Mouse (Mus musculus) embryonic facial prominence, embryonic 15.5 days (tissue): ENCODE measurements around the gene Smbd1. TPM values are rescaled to one million over a fixed set of nuclear protein-coding genes. Genes with fewer than 3 reads are reported as not detected.

Experiments
- ATAC-seq: fragments of 200-750 bp; cut with Nextera tagmentation; 2 replicates; pipeline ENCODE4 v1.8.0; 2017; ENCODE audit warnings: low read depth, moderate TSS enrichment; ENCODE audit not compliant: insufficient number of reproducible peaks, low FRiP score, low TSS enrichment
- H3K27ac ChIP-seq: fragments of 300-500 bp; sonication (generic); replicated peaks from 2 replicates; pipeline ENCODE4 v1.5.1; 2015; ENCODE audit warnings: mild to moderate bottlenecking, inconsistent platforms
- H3K27me3 ChIP-seq: fragments of 300-500 bp; sonication (generic); 2 replicates; pipeline ENCODE4 v1.6.1; 2015; ENCODE audit warnings: inconsistent platforms
- H3K36me3 ChIP-seq: fragments of 300-500 bp; sonication (generic); 2 replicates; pipeline ENCODE4 v1.6.1; 2015; ENCODE audit warnings: mild to moderate bottlenecking, inconsistent platforms
- H3K4me1 ChIP-seq: fragments of 300-500 bp; sonication (generic); 2 replicates; pipeline ENCODE4 v1.6.1; 2015; ENCODE audit warnings: inconsistent platforms
- H3K4me2 ChIP-seq: fragments of 300-500 bp; sonication (generic); replicated peaks from 2 replicates; pipeline ENCODE4 v1.6.1; 2015; ENCODE audit warnings: mild to moderate bottlenecking, inconsistent platforms
- H3K4me3 ChIP-seq: fragments of 300-500 bp; sonication (generic); replicated peaks from 2 replicates; pipeline ENCODE4 v1.5.1; 2015; ENCODE audit warnings: mild to moderate bottlenecking, inconsistent platforms
- H3K9ac ChIP-seq: fragments of 300-500 bp; sonication (generic); 2 replicates; pipeline ENCODE4 v1.6.1; 2015; ENCODE audit warnings: inconsistent platforms
- H3K9me3 ChIP-seq: fragments of 300-500 bp; sonication (generic); replicated peaks from 2 replicates; pipeline ENCODE4 v1.6.1; 2016; ENCODE audit warnings: inconsistent platforms
- WGBS: fragments of 180-500 bp; shearing (Covaris S2); methylation state at CpG from one replicate; pipeline ENCODE4 v1.1.7; 2015; 5-methylcytosine and 5-hydroxymethylcytosine counted together
- polyA plus RNA-seq: library from polyadenylated mRNA; unstranded; fragments of >200 nt; fragmentation: Nextera tagmentation; extraction: Ambion mirVana; gene quantifications from 2 replicates; pipeline ENCODE4 v1.2.1, GENCODE M21; 2015

Smbd1 gene
- polyA plus RNA-seq, 1 experiment from 2014 or later = not detected

DNA sequence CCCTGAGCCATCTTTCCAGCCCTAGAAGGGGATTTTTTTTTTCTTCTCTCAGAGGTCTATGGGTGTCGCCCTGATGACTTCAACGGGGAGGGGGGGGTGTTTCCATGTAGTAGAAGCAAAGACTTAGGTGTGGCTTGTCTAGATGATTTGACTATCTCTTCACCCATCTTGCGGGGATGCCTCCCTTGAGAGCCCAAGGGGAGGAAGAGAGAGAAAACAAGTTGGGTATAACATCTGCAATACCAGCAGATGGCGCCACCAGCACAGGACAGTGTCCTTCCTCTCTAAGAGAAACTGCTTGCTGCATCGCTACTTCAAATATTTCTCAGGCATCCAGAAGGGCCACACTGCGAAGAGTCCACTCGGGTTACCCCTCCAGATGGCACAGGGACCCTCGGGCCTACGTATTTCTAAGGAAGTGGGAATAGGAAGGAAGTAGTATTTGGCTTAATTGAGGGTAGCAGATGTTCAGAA, 2.6 kb upstream of the Smbd1 start:
- Histone ChIP-seq H3K27ac (no peak overlapping the region), H3K36me3 (no peaks in the 10 kb centered on the region), H3K4me1 (peaks cover 12% of the 10 kb centered on the region), H3K4me2 (peak overlapping the region; percentile 42), H3K9me3 (no peaks in the 10 kb centered on the region), H3K27me3 (no peaks in the 10 kb centered on the region), H3K9ac (no peak overlapping the region), H3K4me3 (0 out of 2 replicates have a peak overlapping the region, but pooled peaks have one; percentile 21)
- WGBS = 1% methylated on average over 9 of the region's 9 CpGs
- ATAC-seq = peak; percentile 72; the same call in 1 of the 2 replicates

- WGBS = 54% methylated on average over 8 of the region's 8 CpGs
- Histone ChIP-seq H3K27me3 (no peaks in the 10 kb centered on the region), H3K4me2 (no peak overlapping the region), H3K36me3 (no peaks in the 10 kb centered on the region), H3K9ac (no peak overlapping the region), H3K9me3 (no peaks in the 10 kb centered on the region), H3K4me1 (peaks cover 7% of the 10 kb centered on the region), H3K4me3 (no peak overlapping the region), H3K27ac (0 out of 2 replicates have a peak overlapping the region, but pooled peaks have one; percentile 9)
- no peak for ATAC-seq
These were observed 2.7 kb downstream of the Smbd1 start for GRCm38 (mm10) chr16:32807408-32808185.

- H3K27me3 ChIP-seq = no peaks in the 10 kb centered on the region
- no peaks in the 10 kb centered on the region for H3K9me3 ChIP-seq
- ATAC-seq = no peak
- H3K27ac ChIP-seq = no peak overlapping the region
- WGBS = 71% methylated on average over 7 of the region's 7 CpGs
- H3K4me3 ChIP-seq = no peak overlapping the region
- no peak overlapping the region for H3K9ac ChIP-seq
- no peak overlapping the region for H3K4me2 ChIP-seq
- H3K4me1 ChIP-seq = peaks cover 7% of the 10 kb centered on the region
- no peaks in the 10 kb centered on the region for H3K36me3 ChIP-seq
These were observed 5.1 kb downstream of the Smbd1 start for GRCm38 (mm10) chr16:32805151-32805550.

DNA sequence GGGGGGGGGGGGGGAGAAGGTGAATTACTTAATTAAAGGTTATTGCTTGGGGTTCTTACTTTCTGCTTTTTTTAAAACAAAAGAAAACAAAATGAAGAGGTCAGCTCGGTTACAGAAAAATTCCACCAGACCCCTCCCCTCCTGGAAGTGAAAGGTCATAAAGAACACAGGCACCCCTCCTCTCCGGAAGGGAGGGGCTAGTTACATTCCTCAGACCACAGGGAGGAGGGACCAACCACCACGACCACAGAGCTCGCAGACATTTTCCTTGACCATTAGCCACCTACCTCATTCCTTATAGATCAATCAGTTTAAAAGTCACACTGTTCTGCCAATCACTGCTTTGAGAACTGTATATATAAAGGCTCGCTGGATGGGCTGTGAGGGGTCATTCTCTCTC, 6.4 kb downstream of the Smbd1 start:
- H3K27ac ChIP-seq = no peak overlapping the region
- WGBS = 40% methylated on average over 5 of the region's 5 CpGs
- no peak for ATAC-seq
- H3K27me3 ChIP-seq = no peaks in the 10 kb centered on the region
- peaks cover 7% of the 10 kb centered on the region for H3K4me1 ChIP-seq
- H3K9ac ChIP-seq = no peak overlapping the region
- H3K4me3 ChIP-seq = no peak overlapping the region
- no peaks in the 10 kb centered on the region for H3K9me3 ChIP-seq
- H3K36me3 ChIP-seq = no peaks in the 10 kb centered on the region
- no peak overlapping the region for H3K4me2 ChIP-seq

- Histone ChIP-seq H3K9me3 (no peaks in the 10 kb centered on the region), H3K27me3 (no peaks in the 10 kb centered on the region), H3K4me1 (peaks cover 7% of the 10 kb centered on the region), H3K27ac (peak overlapping the region; percentile 55), H3K4me3 (no peak overlapping the region), H3K36me3 (no peaks in the 10 kb centered on the region), H3K9ac (no peak overlapping the region), H3K4me2 (no peak overlapping the region)
- ATAC-seq = peak; percentile 53
- 44% methylated on average over 6 of the region's 6 CpGs for WGBS
These were observed 6.9 kb downstream of the Smbd1 start for GRCm38 (mm10) chr16:32803252-32803853.

- no peak for ATAC-seq
- WGBS = 80% methylated on average over 3 of the region's 3 CpGs
- Histone ChIP-seq H3K9ac (no peak within 1 kb of the TSS), H3K4me1 (0 out of 2 replicates have a peak, but pooled peaks cover 4% of the 10 kb centered on the region), H3K27ac (no peak within 1 kb of the TSS), H3K9me3 (no peaks in the 10 kb centered on the region), H3K4me3 (no peak within 1 kb of the TSS), H3K4me2 (no peak within 1 kb of the TSS), H3K27me3 (no peaks in the 10 kb centered on the region), H3K36me3 (no peaks in the 10 kb centered on the region)
These were observed 12.9 kb downstream of the Smbd1 start, which contains the start of gene Muc20 for GRCm38 (mm10) chr16:32797426-32797689. Gene Muc20 (minus strand): TSS chr16:32797435.

DNA sequence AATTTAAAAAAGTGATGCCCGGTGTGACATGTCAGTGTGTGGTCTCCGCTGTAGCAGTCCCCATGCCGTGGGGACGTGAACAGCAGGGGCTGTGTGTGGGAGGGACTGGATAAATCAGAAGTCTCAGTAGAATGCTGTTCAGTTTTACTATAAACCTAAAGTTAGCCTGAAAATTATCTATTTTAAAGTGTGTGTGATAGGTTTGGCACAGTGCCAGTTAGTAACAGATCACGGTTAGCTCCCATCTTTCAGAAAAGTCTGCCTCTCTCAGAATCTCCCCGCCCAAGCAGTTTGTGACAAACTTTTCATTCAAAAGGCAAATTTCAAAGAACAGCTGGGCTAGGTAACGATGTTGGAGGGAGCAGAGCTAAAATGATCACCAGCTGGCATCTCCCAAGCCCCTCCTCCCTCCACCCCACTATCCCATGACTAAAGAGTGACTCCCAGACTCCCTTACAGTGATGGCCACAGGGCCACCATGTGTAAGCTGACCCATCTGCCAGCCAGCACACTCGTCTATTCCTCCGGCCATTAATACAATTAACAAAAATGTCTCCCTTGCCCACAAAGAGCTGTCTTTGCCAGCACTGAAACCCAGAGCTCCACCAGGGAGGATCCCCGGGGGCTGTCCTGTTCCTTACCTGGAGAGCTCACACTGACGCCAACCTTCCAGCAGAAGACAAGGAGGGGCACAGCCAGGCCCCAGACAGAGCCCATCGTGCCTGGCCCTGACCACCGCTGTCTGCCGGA, 13.4 kb downstream of the Smbd1 start:
- Histone ChIP-seq H3K4me3 (no peak overlapping the region), H3K27ac (no peak overlapping the region), H3K9ac (no peak overlapping the region), H3K36me3 (no peaks in the 10 kb centered on the region), H3K4me2 (no peak overlapping the region), H3K27me3 (no peaks in the 10 kb centered on the region), H3K4me1 (0 out of 2 replicates have a peak, but pooled peaks cover 4% of the 10 kb centered on the region), H3K9me3 (no peaks in the 10 kb centered on the region)
- 52% methylated on average over 14 of the region's 14 CpGs for WGBS
- ATAC-seq = no peak

- no peaks in the 10 kb centered on the region for H3K36me3 ChIP-seq
- 0 out of 2 replicates have a peak, but pooled peaks cover 4% of the 10 kb centered on the region for H3K4me1 ChIP-seq
- 82% methylated on average over 1 of the region's 1 CpGs for WGBS
- no peak overlapping the region for H3K27ac ChIP-seq
- H3K9ac ChIP-seq = no peak overlapping the region
- no peak for ATAC-seq
- H3K4me3 ChIP-seq = no peak overlapping the region
- no peaks in the 10 kb centered on the region for H3K9me3 ChIP-seq
- no peaks in the 10 kb centered on the region for H3K27me3 ChIP-seq
- H3K4me2 ChIP-seq = no peak overlapping the region
These were observed 15.1 kb downstream of the Smbd1 start for GRCm38 (mm10) chr16:32795177-32795576.

- Histone ChIP-seq H3K9me3 (no peaks in the 10 kb centered on the region), H3K4me3 (no peak overlapping the region), H3K9ac (no peak overlapping the region), H3K27me3 (no peaks in the 10 kb centered on the region), H3K36me3 (no peaks in the 10 kb centered on the region), H3K4me1 (no peaks in the 10 kb centered on the region), H3K4me2 (no peak overlapping the region), H3K27ac (no peak overlapping the region)
- ATAC-seq = no peak
- 89% methylated on average over 5 of the region's 5 CpGs for WGBS
These were observed 20.2 kb downstream of the Smbd1 start for GRCm38 (mm10) chr16:32790056-32790455.

DNA sequence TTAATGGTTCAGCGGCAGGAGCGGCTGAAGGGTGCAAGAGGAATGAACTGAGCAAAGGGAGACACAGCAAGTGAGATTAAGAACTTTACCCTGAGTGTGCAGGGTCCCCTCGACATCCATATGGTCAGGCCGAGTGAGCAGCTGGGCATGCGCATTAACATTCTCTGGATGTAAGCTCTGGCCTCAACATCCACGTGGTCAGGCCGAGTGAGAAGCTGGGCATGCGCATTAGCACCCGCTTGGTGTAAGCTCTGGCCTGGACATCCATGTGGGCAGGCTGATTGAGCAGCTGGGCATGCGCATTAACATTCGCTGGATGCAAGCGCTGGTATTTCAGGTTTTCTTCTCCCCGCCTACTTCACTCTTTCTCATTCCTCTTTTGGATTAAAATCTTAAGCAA, 25.4 kb downstream of the Smbd1 start:
- no peaks in the 10 kb centered on the region for H3K27me3 ChIP-seq
- H3K4me1 ChIP-seq = no peaks in the 10 kb centered on the region
- ATAC-seq = no peak
- no peaks in the 10 kb centered on the region for H3K36me3 ChIP-seq
- H3K9me3 ChIP-seq = no peaks in the 10 kb centered on the region
- H3K9ac ChIP-seq = no peak overlapping the region
- no peak overlapping the region for H3K27ac ChIP-seq
- no peak overlapping the region for H3K4me2 ChIP-seq
- WGBS = 78% methylated on average over 13 of the region's 13 CpGs
- no peak overlapping the region for H3K4me3 ChIP-seq

DNA sequence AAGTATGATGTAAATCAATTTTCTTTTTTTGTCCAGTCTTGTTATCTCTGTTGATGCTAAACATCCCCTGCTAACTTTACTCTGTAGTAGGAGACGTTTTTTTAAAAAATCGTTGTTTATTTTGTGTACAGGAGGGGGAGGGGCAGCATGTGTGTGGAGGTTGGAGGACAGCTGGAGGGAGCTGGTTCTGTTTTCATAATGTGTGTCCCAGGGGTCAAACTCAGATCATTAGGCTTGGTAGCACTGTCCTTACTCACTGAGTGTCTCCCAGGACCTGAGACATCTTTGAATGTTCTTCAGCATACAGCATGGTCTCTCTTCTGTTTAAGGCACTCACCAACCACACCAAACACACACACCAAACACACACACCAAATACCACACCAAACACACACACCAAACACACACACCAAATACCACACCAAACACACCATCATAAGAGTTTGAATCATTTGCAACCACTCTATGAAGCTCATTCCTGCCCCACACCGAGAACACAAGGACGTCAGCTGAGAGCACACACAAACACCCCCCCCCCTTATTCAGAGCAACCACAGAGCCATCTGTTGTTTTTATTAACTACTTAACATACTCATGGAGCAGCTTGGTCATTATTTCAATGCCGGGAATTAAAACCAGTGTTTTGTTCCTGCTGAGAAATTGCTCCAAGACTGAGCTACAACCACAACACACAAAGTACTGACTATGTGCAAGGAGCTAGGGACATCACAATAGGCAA, 26.8 kb downstream of the Smbd1 start:
- no peaks in the 10 kb centered on the region for H3K4me1 ChIP-seq
- no peak overlapping the region for H3K9ac ChIP-seq
- no peak overlapping the region for H3K4me2 ChIP-seq
- H3K36me3 ChIP-seq = no peaks in the 10 kb centered on the region
- no peaks in the 10 kb centered on the region for H3K9me3 ChIP-seq
- H3K27me3 ChIP-seq = no peaks in the 10 kb centered on the region
- H3K4me3 ChIP-seq = no peak overlapping the region
- H3K27ac ChIP-seq = no peak overlapping the region
- WGBS = 52% methylated on average over 5 of the region's 5 CpGs
- ATAC-seq = no peak; the same call in 1 of the 2 replicates
